Mouse (Mus musculus) adrenal gland, postnatal 10 days (tissue): ENCODE measurements around the gene Tmem119. TPM values are rescaled to one million over a fixed set of nuclear protein-coding genes. Genes with fewer than 3 reads are reported as not detected.

ENCODE experiments used
- DNase-seq: peaks from one replicate; pipeline ENCODE4 v3.0.0; 2021; ENCODE audit warnings: mixed read lengths
- total RNA-seq, 2 experiments: library from RNA; stranded (reverse); gene quantifications; 2 replicates each; pipeline ENCODE4 v1.2.3; 2021

Tmem119 gene
- total RNA-seq, 2 experiments from 2014 or later = 14.0 to 18.0 TPM

DNA sequence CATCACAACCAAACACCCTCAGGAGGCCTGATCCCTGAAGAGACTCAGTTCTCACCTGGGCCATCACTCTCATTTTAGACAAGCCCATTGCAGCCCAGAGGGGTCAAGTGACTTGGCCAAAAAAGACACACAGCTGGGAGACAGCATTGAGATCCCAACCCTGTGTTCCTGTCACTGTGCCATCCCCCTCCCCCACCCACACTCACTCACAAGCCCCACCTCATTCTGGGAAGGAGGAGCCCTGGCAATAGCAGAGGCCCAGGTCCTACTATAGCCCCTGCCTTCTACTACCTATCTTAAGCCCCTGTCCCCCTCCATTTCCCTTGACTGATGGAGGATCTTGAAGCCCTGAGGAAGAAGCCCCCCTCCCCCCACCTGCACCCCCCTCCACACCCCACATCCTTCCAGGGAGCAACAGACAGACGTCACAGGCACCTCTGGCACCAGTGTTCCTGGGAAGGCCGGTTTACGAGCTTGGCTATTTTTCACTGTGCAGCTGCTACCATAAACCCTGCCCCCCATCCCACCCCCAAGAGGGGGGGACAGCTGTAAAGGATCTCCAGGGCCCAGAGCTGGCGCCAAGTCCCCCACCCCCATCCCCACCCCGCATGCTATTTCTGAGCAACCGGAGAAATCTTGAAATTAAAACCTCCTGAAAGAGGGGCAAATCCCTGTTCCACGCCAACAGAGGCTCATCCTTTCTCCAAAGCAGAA, 11.1 kb downstream of the Tmem119 start:
- DNase-seq = no peak

- peak; percentile 17 for DNase-seq
Measured at GRCm38 (mm10) chr5:113788645-113789044, 11.7 kb downstream of the Tmem119 start.

- no peak for DNase-seq
Measured at GRCm38 (mm10) chr5:113786985-113787384, 13.3 kb downstream of the Tmem119 start.

- DNase-seq = peak; percentile 18
Measured at GRCm38 (mm10) chr5:113784104-113784503, 16.2 kb downstream of the Tmem119 start.

GRCm38 (mm10) chr5:113783581-113784001, 16.7 kb downstream of the Tmem119 start:
- peak; percentile 45 for DNase-seq

DNA sequence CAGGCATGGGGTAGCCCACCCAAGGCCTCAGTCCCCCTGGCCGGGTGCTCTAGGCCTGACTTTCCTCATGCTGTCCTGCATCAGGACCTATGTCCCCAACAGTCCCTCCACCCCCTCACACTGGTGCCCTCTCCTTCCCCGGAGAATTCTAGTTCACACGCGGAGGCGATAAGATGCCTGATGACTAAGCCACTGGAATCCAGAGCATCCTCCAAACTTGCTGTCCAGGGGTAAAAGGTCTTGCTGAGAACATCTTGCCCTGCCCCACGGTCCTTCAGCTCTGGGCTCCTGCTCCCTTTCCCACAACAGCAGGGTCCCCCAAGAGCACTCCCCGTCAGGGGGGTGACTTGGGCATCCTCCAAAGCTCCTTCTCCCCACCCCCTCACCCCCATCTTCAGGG, 17.7 kb downstream of the Tmem119 start:
- DNase-seq = no peak

DNA sequence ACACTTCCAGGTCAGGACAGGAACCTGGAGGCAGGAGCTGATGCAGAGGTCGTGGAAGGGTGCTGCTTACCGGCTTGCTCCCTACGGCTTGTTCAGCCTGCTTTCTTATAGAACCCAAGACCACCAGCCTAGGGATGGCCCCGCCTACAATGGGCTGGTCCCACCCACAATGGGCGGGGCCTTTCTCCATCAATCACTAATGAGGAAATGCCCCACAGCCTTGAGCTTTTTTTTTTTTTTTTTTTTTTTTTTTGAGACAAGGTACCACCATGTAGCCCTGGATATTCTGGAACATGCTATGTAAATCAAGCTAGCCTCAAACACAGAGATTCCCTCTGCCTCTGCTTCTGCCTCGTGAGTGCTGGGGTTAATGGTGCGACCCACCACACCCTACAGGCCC, 18.4 kb downstream of the Tmem119 start:
- no peak for DNase-seq

GRCm38 (mm10) chr5:113781254-113781653, 19.1 kb downstream of the Tmem119 start:
- DNase-seq = no peak

DNA sequence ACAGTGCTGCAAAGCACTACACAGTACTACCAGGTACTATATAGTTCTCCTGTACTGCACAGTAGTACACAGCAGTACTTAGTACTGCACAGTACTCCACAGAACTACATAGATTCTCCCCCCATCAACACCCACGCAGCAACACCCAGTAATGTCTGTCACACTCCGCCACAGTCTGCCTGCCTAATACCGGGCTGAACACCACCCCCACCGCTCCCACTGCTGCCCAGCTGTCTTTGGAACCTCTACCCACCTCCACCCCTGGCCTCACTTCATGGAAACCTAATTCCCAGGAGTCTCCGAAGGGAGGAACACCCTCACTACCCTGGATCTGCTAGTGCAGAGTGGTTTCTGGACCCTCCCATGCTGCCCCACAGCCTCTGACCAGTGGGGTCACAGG, 19.6 kb downstream of the Tmem119 start:
- no peak for DNase-seq

DNA sequence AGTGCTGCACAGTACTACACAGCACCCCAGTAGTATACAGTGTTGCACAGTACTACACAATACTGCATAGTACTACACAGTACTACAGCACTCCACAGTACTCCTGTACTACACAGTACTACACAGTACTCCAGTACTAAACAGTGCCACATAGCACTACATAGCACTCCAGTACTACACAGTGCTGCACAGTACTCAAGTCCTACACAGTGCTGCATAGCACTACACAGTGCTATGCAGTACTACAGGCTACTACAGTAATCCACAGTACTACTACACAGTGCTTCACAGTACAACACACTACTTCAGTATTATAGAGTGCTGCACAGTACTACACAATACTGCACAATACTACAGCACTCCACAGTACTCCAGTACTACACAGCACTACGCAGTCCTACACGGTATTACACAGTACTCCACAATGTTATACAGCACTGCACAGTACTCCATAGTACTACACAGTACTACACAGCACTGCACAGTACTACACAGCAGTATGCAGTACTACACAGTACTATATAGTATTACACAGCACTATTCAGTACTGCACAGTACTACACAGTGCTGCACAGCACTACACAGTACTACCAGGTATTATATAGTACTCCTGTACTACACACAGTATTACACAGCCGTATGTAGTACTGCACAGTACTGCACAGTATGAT, 20.1 kb downstream of the Tmem119 start:
- no peak for DNase-seq

DNA sequence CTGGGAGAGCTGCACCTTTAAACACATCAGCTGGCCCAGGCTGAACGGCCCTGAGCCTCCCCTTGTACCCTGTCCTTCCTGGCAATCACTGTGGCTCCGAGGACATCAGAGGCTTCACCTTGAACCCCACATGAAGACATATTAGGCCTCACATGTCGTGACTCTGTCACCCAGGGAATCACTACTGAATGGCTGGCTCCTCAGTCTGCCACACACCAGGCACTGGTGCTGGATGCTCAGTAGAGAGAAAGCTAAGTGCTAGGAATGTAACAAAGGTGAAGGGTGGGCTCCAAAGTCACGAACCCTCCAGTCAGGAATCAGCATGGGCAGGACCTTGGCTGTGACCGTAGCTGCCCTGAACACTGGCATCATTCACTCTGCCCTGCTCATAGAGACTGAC, 20.7 kb downstream of the Tmem119 start:
- peak; percentile 39 for DNase-seq

DNA sequence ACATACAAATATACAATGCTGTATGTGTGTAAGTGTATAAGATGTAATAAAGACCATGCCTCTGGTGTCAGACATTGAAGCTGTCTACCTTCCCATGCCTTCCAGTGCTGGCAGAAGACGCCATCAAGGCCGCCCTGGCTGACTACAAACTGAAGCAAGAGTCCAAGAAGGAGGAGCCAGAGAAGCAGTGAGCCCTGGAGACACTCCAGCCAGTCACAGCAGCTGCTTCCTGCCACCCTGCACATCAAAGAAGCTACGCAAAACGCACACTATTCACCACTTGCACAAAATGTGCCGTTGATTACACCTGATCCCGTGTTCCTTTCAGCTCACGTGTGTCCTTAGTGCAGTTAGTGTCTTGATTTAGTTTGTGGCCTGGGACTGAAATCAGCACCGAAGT, 22.6 kb downstream of the Tmem119 start:
- peak; percentile 60 for DNase-seq

DNA sequence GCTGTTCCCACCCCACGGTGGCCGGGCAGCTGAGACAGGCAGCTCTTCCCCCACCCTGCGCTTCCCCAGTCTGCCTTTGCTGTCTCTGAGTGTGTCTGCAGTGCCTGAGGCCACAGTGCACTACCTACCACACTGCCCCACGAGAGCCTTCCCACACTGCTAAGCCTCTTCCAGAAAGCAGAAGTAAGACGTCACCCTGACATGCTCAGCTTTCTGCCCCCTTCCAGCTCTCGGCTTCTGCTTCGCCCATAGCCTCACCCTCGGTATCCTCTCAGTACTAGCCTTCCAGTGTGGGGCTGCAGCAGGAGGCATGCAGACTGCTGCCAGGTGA, 23.5 kb downstream of the Tmem119 start:
- peak; percentile 14 for DNase-seq

GRCm38 (mm10) chr5:113776128-113776895, 24.0 kb downstream of the Tmem119 start:
- no peak for DNase-seq

- DNase-seq = peak; percentile 44
Measured at GRCm38 (mm10) chr5:113775585-113775984, 24.7 kb downstream of the Tmem119 start.

DNA sequence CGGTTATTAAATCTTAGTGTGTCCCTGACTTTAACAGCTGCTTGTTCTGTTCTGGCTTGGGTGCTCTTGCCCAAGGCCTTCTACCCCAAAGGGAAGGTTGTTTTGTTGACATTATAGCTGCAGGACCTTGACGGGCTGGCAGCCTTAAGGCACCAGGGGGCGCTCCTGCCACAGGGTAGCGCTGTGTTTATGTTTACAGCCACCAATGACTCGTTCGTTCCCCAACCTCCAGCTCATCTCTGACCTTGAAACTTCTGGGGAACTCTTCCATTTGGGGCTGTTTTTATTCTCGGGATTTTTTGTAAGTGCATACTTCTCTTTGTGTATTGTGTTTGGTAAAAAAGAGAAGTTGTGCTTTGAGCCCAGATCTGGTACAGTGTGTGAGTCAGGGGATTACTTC, 26.7 kb downstream of the Tmem119 start:
- peak; percentile 97 for DNase-seq

GRCm38 (mm10) chr5:113772905-113773519, 27.3 kb downstream of the Tmem119 start:
- no peak for DNase-seq

DNA sequence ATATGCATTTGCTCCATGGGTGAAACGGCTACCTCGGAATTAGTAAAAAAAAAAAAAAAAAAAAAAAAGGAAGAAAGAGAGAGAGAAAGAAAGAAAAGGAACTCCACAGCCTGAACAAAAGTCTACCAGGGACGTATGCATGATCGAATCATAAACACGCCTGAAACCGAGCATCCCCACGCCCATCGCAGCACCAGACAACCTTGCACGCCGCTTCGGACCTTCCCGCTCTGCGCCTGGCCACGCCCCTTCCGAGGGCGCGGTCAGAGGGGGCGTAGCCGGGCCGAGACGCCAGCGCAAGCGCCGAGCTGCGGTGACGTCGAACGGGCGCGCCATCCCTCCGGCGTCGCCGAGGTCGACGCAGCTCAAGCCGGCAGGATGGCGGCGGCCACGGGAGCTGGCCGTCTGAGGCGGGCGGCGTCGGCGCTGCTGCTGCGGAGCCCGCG, 27.8 kb downstream of the Tmem119 start, which contains the start of the genes Sart3 and Iscu:
Sart3 (minus strand) TSS at position 61 of the 446 bp plus-strand sequence.
Iscu (plus strand) TSS at position 299 of the 446 bp plus-strand sequence.
- DNase-seq = peak; percentile 98

- peak; percentile 87 for DNase-seq
Measured at GRCm38 (mm10) chr5:113771213-113772162, 28.8 kb downstream of the Tmem119 start.

DNA sequence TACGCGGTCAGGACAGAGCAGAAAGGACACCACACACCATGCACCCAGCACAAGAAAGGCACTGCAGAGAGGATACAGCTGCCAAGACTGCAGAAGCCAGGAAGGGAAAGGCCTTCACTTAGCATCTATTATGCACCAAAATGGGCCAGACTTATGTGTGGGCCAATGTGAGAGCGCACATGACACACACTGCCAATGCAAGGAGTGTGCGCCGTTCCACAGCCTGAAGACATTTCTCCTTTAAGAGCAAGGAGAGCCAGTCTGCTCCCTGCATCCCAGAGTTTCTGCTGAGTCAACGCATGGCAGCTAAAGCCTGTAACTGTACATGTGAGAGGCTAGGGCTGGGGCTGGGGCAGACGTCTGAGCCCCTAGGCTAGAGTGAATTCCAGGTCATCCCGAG, 31.5 kb downstream of the Tmem119 start:
- no peak for DNase-seq
